Mouse (Mus musculus) adrenal gland, postnatal 10 days (tissue): ENCODE data around the gene Pde4c. TPM values are rescaled to one million over a fixed set of nuclear protein-coding genes. Genes with fewer than 3 reads are reported as not detected.
A peak's percentile ranks its signal among the peaks of the same experiment; 100 is the strongest.

Source experiments
- DNase-seq: peaks from one replicate; pipeline ENCODE4 v3.0.0; 2021; ENCODE audit warnings: mixed read lengths
- total RNA-seq, 2 experiments: library from RNA; stranded (reverse); gene quantifications; 2 replicates each; pipeline ENCODE4 v1.2.3; 2021

Gene Pde4c
- total RNA-seq, 2 experiments from 2014 or later: 2.4 to 2.8 TPM

- DNase-seq: peak; percentile 77
Observed at GRCm38 (mm10) chr8:70766571-70767440, 43.3 kb downstream of the Pde4c start.

DNA sequence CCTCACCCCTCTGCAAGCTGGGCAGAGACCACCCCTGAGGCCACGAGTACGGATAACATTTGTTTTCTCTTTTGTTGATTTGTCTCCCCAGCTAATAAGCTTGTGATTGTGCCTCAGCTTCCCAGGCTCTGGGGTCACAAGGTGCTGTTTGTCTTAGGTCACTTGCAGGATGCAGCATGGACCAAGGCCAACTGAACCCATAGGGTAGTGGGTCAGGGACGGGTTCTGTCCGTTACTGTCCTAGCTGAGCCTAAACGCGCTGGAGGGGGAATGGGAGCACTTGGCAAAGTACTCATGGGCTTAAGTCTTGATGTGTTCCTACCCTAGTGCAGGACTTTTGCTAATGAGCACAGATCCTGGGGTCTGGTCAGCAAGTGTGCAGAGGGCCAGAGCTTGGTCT, 44.0 kb downstream of the Pde4c start:
- DNase-seq: no peak

DNA sequence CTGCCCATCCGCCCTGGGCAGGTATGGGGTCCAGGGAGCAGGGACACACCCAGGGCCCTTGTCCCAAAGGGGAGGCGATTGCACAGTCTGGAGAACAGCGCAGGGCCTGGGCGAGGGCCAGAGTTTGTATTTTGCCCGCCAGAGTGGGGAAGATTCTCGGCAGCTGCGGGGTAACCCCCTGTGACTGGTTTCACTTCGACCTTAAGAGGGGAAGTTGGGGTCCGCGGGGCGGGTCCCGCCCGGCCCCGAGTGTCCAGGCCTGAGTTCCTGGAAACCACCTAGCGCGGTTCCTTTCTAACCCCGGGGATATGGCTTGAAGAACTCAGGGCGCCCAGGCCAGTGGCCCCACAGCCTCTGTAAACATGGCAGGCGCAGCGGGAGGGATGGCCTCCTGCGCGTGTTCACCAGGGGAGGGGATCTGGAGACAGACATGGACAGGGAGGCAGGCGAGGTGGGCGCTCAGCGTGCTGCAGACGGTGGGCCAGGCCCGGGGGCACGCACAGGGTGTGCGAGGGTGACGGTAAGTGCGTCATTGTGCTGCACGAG, 44.8 kb downstream of the Pde4c start:
- DNase-seq: no peak

- DNase-seq: no peak
Observed at GRCm38 (mm10) chr8:70768956-70769355, 45.4 kb downstream of the Pde4c start.

- peak; percentile 98 for DNase-seq
Observed at GRCm38 (mm10) chr8:70769359-70769758, 45.8 kb downstream of the Pde4c start.

GRCm38 (mm10) chr8:70769858-70770257, 46.3 kb downstream of the Pde4c start:
- no peak for DNase-seq

DNA sequence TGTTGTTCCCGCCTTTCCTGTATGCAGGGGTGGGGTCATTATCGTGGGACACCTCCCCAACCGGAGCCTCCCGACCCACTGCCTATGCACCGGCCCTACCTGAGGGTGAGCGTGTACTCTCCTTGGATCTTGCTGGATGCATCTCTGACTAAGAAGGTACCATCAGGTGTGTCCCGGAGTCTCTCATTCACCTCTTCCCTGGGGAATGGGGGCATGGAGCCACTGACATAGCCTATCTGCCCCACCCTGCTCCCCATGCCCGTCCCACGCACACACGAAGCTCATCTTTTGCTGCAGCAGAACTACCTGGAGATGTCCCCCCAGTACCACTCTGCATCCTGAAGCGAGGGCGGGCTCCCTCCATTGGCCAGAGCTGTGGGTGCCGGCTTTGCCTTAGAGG, 47.2 kb downstream of the Pde4c start:
- no peak for DNase-seq

DNA sequence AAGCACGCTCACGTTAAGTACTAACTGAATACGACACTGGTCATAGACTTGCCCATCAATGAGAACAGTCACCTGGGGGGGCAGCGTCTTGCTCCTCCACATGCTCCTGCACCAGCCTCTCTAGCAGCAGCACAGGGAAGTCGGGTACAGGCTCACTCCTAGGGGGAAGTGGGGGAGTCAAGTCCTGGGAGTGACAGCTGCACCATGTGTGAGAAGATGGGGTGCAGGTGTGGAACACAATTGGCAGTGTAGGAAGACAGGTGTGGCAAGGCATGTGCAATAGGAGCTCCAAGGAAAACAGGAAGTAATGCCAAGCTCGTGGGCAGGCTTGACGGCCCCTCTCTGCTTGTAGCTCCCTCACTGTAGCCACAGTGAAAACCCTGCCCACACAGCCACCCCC, 47.7 kb downstream of the Pde4c start:
- no peak for DNase-seq

DNA sequence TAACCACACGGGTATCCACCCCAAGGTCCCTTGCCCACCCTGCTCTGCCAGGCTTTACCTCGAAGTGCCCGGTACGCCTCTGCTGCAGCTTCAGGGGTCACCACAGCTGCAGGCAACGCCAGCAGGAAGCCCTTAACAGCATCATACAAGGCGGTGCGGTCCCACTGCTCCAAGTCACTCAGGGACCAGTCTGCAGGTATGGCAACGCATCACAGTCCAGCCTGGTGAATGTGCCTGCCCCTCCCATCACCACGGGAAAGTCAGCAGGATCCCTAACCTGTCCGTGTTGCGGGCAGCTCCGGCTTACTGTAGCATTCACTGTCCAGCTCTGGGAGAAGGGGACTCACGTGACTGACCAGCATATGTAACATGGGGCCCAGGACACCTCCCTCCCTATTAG, 48.6 kb downstream of the Pde4c start:
- no peak for DNase-seq

DNA sequence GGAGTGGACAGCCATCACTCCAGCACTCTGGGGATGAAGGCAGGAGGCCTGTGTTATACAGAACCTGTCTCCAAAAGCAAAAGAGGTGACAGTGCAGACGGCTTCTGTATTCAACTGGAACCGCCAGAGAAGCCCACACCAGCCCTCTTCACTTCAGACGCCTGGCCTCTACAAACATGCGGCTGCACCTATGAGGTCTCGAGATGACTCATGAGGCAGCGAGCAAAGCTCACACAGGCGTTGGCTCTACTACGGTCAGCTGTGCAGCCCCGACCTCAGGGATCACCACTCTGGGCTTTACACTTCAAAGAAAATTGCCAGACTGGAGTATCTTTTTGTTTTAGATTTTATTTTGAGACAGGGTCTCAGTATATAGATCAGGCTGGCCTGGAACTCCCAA, 49.4 kb downstream of the Pde4c start:
- no peak for DNase-seq

GRCm38 (mm10) chr8:70773410-70773809, 49.9 kb downstream of the Pde4c start:
- no peak for DNase-seq

DNA sequence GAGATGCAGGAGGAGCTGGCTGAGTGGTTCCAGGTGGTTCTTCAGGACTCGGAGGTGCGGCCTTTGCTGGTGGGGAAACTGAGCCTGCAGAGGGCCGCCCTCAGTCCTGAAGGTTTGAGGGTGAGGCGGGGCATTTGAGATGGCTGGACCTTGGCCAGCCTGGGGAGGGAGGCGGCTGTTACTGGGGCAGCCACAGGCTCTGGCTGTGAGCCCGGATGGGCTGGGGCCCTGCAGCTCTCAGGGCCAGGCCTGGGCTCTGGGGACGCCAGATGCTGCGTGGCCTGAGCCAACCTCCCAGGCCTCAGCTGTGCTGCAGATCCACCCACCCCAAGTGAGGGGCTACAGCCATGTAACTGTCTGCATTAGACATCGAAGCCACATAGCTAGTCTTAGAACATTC, 50.3 kb downstream of the Pde4c start:
- peak; percentile 90 for DNase-seq

DNA sequence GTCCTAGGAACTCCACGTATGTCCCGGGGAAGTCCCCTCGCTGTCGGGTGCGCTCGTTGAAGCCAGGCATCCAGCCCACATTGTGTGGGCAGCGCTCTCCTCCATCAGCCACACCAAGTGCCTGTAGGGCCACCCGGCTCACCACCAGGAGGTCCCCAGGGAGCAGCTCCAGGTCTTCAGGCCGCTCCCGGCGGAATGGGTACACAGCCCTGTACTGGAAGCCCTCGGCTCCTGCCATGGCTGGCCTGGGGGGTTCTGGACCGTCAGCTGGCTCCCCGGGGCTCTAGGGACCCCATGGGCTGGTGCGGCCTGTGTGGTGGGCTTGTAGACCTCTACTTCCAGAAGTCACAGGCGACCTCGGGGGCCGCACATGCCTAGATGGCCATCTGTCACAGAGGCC, 51.2 kb downstream of the Pde4c start:
- no peak for DNase-seq

DNA sequence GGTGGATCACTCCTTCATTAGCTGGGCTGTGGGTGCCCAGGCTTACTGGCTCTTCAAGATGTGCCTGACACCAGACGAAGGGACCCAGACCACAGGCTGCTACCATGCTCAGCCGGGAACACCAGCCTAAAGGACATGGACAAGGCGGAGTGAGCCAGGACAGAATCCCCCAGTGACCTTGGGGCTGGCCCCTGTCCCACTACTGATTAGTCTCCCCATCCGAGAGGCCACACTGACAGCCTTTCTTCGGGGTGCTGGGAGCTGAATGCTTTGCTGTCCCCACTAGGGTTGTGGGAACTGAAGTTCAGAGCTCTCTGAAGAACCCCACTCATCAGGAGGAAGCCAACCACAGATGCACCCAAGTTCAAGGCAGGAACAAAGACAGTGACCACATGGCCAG, 51.7 kb downstream of the Pde4c start:
- no peak for DNase-seq

- no peak for DNase-seq
Observed at GRCm38 (mm10) chr8:70775851-70776495, 52.5 kb downstream of the Pde4c start.

GRCm38 (mm10) chr8:70776496-70777444, 53.2 kb downstream of the Pde4c start, which contains the start of gene Pik3r2:
Pik3r2 (minus strand) TSS chr8:70776713.
- peak; percentile 99 for DNase-seq

DNA sequence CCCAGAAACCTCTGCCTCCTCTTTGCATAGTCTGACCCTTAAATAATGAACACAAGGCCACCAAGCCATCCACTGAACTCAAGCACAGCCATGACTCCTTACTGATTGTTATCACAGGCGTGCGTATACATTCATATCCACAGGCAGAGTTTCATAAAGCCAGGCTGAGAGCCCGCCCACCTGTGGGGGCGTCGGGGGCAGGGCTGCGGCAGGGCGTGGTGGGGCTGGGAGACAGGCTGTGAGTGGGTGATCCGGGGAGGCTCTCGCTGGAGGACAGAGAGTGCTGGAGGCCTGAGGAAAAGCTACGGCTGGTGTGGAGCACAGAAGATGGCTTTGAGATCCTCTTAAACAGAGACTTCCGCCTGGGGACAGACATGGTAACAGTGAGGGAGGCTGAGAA, 56.6 kb downstream of the Pde4c start:
- no peak for DNase-seq

- no peak for DNase-seq
Observed at GRCm38 (mm10) chr8:70786291-70787050, 63.0 kb downstream of the Pde4c start.

- DNase-seq: no peak
Observed at GRCm38 (mm10) chr8:70787051-70787445, 63.5 kb downstream of the Pde4c start.

DNA sequence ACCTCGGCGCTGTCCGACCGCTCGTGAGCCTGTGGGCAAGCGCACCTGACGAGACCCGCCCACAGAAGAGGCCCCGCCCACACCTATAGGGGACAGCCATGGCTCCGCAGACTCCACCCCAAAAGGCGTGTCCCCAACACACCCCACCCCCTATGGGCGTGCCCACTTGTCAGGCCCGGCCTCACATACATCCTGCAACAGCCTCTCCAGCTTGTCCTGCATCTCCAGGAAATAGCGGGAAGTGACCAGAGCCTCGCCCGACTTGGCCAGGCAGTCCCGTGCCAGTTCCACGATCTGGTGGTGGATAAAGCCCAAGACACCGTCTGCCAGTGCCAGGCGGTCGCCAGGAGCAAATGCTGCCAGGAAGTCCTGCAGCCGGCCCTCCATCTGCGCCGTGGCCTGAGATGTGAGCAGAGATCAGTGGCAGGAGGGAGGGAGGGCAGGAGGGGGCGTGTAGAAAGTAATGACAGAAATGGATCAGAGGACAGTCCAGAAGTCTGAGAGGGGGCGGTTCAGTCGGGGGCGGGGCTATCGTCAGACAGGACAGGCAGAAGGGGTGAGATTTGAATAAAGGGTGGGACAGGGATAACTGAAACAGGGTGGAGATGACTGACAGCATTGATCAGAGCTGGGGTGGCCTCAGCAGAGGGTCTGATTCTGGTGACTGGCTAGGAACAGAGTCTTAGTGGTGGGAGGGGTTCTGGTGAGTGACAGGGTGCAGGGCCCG, 64.6 kb downstream of the Pde4c start:
- DNase-seq: no peak

DNA sequence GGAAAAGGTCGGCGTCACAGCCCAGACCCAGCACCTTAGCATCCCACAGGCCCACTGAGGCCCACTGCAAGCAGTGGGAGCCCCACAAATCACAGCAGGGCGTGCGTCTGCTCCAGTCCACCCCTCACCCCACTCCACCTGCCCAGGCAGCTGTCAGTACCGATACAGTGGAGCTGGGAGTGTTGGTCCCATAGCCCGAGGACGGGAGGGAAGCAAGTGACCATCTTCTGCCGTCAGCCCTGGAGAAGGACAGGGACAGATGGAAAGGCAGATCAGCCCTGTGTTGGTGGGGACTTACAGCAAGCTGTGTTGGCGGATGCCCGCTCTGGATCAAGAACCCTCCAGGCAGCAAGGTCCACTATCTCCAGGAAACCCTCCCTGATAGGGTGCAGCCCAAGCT, 65.5 kb downstream of the Pde4c start:
- no peak for DNase-seq
